Mouse (Mus musculus) ovary, postnatal 36 days (tissue): ENCODE measurements around the gene Usp24.
"Not testable (repeated sequence)": the region's sequence is repeated elsewhere in the genome, so short reads cannot be mapped to it uniquely, and the experiment has no call there.

Source experiments
- DNase-seq: peaks from one replicate; pipeline ENCODE4 v3.0.0; 2022; ENCODE audit warnings: low spot score, mixed read lengths

The Usp24 gene

DNA sequence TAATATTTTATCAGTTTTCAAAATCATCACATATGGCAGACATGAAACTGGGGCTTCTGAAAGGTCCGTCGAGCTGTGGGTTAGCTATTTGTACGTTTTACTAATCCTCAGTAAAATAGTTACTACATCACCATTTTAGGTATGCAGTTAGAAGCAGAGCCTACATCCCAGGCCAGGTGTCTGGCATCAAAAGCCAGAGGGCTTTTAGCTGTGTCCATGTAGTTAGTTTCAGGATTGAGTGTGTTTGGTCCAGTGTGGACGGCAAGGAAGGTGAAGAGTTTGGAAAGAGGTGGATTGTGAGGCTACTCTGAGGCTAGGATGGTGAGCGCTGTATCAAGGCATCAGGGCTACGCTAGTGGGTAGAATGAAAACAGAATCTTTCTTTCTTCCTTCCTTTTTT lies 3.0 kb downstream of the Usp24 start:
- DNase-seq: no peak

- DNase-seq: no peak
Observed at GRCm38 (mm10) chr4:106322846-106323245, 6.8 kb downstream of the Usp24 start.

- DNase-seq: no peak
Observed at GRCm38 (mm10) chr4:106323318-106323717, 7.3 kb downstream of the Usp24 start.

GRCm38 (mm10) chr4:106327436-106327835 lies 11.4 kb downstream of the Usp24 start:
- DNase-seq: no peak

GRCm38 (mm10) chr4:106328704-106329103 lies 12.7 kb downstream of the Usp24 start:
- DNase-seq: no peak

DNA sequence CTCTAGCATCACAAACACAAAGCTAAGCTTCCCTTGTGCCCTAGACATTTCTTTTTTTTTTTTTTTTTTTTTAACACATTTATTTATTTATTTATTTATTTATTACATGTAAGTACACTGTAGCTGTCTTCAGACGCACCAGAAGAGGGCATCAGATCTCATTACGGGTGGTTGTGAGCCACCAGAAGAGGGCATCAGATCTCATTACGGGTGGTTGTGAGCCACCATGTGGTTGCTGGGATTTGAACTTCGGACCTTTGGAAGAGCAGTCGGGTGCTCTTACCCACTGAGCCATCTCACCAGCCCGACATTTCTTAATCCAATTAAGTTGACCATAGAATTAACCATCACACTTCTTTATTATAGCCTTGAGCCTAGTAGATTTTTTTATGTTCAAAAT lies 13.2 kb downstream of the Usp24 start:
- not testable (repeated sequence) for DNase-seq

DNA sequence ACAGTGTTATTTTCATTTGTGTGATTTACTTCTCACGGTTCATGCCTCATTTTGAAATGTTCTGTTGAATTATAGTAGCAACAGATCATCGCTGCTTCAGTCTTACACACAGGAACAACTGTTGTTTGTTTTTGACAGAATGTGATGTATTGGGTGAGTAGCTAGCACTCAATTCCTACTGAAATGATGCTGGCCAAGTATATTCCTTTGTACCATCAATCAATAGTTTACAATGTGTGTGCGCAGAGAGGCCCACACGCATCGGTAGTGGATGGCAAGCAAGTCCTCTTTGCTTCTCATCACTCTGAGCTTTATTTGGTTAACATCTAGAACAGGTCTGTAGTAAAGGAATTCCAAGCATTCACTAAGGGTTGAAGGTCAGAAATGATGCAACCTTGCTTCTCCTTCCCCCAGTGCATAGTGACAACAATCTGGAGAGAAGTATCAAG lies 14.4 kb downstream of the Usp24 start:
- DNase-seq: no peak

- DNase-seq: no peak
Observed at GRCm38 (mm10) chr4:106333071-106333470, 17.1 kb downstream of the Usp24 start.

- no peak for DNase-seq
Observed at GRCm38 (mm10) chr4:106333584-106333983, 17.6 kb downstream of the Usp24 start.

- DNase-seq: no peak
Observed at GRCm38 (mm10) chr4:106335858-106336257, 19.8 kb downstream of the Usp24 start.

DNA sequence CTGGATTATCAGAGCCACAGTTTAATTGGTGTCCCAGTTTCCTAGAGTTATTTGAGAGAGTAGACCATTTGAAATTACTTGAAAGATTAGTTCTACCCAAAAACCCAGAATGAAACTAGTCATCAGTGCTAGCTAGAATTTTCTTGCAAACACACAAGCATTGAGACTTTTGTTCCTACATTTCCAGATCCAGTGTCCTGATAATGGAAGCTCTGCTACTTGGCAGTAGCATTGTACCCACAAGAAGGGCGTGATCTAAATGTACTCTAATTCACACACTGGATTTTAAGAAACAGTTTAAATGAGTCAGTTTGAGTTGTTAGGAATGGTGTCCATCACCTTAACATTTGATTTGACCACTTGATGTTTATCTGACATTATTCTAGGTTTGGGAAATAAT lies 31.7 kb downstream of the Usp24 start:
- DNase-seq: no peak

DNA sequence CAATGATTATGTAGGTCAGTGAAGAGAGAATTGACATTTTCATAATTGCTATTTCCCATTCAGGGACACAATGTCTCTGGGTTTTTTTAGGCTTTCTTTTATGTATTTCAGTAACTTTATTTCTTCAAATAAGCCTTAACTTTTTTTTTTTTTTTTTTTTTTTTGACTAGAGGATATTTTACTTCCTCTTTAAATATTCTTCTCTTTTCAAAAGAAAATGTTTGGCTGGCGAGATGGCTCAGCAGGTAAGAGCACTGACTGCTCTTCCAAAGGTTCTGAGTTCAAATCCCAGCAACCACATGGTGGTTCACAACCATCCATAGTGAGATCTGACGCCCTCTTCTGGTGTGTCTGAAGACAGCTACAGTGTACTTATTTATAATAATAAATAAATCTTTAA lies 39.0 kb downstream of the Usp24 start:
- not testable (repeated sequence) for DNase-seq

GRCm38 (mm10) chr4:106370013-106370412 lies 54.0 kb downstream of the Usp24 start:
- no peak for DNase-seq

DNA sequence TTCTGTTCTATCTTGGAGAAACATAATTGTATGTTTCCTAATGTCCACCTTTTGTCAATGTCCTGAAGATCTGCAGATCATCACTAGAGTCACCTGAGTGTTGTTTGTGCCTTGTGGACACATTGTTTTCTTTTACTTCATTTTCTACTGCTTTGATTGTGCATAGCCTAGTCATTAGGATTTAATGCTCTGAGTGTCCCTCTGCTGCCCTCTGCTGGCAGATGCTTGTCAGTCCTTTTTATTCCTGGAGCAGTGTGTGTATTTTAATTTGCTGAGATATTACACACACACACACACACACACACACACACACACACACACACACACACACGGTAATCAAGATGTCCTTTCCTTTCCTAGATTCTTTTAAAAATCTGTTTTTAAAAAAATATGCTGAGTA lies 59.8 kb downstream of the Usp24 start:
- DNase-seq: peak; percentile 75

- DNase-seq: no peak
Observed at GRCm38 (mm10) chr4:106378839-106379572, 63.0 kb downstream of the Usp24 start.

DNA sequence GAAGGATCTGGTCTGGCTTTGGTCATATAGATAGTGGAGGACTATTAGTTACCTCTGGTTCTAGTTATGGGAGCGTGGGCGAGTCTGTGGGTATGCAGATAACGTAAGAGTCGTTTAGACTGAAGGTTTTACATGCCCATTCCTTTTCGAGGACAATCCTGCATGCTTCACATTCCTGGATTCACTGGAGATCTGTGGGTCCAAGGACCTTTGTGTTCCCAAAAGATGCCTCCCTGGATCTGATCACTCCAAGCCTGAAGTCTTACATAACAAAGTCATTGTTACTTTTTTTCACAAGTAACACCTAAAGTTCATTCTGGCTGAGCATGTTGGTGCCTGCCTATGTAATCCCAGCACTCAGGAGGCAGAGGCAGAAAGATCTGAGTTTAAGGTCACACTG lies 65.1 kb downstream of the Usp24 start:
- DNase-seq: no peak

GRCm38 (mm10) chr4:106389908-106390307 lies 73.9 kb downstream of the Usp24 start:
- no peak for DNase-seq

DNA sequence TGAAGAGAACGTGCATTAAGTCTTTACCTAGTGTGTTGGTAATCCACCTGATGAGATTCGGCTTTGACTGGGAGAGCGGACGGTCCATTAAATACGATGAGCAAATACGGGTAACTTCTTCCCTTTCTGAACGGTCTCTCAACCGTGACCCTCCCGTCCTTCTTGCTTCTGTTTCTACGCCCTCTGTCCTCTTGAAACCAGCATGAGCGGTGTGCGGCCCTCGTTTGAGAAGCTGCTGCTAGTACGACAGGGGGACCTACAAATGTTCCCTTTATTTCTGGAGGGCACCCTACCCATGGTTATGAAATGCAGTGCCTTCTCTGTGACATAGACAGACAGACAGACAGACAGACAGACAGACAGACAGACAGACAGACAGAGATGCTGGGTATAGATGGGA lies 93.6 kb downstream of the Usp24 start:
- DNase-seq: no peak

- no peak for DNase-seq
Observed at GRCm38 (mm10) chr4:106419256-106419655, 103.2 kb downstream of the Usp24 start.

DNA sequence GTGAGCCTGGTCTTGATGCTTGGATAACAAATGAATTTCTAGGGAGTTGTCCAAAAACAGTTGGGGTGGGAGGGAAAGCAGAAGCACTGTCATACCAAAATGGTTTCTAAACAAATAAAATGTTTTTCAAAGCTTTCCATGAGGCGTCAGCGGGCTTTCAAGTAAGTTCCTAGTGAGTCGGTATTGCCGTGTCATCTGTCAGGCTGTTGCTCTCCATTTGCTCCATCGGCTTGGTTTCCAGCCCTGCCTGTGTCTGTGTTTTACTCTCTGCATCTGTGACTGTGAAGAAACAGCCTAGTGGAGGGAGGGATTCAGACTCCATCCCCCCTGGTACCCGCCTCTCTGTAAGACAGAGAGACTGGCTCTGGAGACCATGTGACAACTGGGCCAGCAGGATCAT lies 103.8 kb downstream of the Usp24 start:
- DNase-seq: no peak

- DNase-seq: no peak
Observed at GRCm38 (mm10) chr4:106422597-106422996, 106.6 kb downstream of the Usp24 start.

GRCm38 (mm10) chr4:106424560-106424959 lies 108.5 kb downstream of the Usp24 start:
- DNase-seq: no peak

- DNase-seq: no peak
Observed at GRCm38 (mm10) chr4:106426286-106426685, 110.3 kb downstream of the Usp24 start.

- DNase-seq: no peak
Observed at GRCm38 (mm10) chr4:106428616-106429015, 112.6 kb downstream of the Usp24 start.
